Mouse (Mus musculus) lung, postnatal 36 days (tissue): ENCODE measurements around the gene Gal3st2c.
A peak's percentile ranks its signal among the peaks of the same experiment; 100 is the strongest.
"Not testable (repeated sequence)": the region's sequence is repeated elsewhere in the genome, so short reads cannot be mapped to it uniquely, and the experiment has no call there.

Experiments
- DNase-seq: peaks from one replicate; pipeline ENCODE4 v3.0.0; 2022; ENCODE audit warnings: mixed read lengths

The Gal3st2c gene

DNA sequence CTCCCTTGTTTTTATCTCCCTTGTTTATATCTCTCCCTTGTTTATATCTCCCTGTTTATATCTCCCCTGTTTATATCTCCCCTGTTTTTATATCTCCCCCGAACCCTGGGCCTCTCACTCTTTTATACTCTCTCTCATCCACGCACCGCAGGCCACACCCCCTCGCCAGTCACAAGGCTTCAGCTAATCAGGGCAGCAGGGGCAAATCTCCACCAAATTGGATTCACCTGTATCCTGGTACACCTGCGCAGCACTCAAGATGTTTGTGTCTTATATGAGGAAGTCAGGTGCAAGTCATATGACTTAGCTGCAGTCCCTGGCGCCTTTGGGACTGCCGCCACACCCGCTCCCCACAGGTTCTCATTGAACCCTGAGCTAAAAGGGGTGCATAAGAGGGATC, at the start of gene Gal3st2c:
TSS of gene Gal3st2c (plus strand) at position 301 of the 400 bp plus-strand sequence.
- DNase-seq, result not testable (repeated sequence)

DNA sequence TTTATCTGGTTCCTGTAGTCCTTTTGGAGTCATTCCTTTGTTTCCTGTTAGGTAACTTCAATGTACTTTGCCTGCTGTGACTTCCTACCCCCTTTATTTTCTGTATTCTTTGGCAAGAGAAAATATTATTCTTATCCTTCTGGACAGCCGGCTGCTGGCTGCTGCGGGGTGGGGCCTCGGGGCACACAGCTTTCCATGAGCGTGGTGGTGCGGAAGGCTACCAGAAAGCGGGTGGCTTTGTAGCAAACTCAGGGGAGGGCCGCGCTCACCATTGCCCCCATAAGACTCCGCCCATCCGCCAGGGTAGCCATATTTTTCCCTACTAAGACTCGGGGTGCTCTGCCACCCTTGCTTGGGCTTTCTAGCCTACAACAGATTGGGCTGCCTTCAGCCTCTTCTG, 41.2 kb upstream of the Gal3st2c start:
- DNase-seq, result not testable (repeated sequence)

DNA sequence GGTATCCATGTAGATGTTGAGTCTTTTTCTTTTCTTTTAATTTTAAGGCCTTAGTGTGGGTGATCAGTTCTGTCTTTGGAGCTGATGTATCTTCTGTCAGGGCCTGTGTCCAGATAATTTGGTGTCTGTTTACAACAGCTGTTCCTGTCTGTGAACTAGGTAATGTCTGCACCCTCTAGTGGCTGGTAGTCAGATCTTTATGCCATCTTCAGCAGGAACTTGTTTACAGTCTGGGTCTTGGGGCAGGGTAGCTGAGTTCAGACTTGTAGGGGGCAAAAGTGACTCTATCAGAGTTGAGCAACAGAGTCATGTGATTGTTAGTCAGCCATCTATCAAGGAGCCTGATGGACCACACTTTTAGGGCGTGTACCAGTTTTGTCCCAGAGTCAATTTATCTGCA, 23.8 kb upstream of the Gal3st2c start:
- DNase-seq, result not testable (repeated sequence)

DNA sequence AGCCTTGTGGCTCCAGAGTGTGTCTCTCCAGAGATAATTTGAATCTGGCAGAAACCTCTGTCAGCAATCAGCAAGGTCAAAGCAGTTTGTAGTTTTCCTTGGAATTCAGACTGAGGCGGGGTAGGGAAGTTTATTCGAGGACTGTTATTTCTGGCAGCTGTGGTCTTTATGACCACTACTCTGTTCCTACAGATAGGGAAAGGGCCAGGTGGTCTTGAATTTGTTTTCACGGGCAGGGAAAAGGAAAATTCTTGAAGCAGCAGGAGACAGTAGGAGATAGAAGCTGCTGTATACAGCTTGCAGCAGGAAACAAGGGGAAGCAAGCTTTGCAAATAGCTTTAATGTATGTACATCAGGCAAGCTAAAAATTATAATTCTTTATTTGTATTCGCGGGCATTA, 19.9 kb upstream of the Gal3st2c start:
- DNase-seq, result not testable (repeated sequence)

DNA sequence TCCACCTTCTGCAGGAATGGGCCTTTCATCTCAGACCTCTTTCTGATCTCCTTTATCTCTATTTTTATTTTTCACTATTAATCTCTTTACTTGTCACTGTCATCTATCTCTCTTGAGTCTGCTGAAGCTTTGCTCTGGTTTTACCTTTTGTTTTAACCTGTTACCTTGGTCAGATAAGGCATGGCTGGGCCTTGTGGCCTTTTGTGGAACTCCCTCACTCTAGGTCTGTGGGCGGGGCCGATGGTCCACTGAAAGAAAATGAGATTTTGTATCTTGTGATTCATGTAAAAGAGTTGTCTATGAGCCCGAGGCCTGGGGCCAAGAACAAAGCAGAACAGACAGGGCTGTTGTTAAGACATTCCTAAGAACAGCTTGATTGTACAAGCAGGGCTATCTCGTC, 19.5 kb upstream of the Gal3st2c start:
- DNase-seq, result not testable (repeated sequence)

DNA sequence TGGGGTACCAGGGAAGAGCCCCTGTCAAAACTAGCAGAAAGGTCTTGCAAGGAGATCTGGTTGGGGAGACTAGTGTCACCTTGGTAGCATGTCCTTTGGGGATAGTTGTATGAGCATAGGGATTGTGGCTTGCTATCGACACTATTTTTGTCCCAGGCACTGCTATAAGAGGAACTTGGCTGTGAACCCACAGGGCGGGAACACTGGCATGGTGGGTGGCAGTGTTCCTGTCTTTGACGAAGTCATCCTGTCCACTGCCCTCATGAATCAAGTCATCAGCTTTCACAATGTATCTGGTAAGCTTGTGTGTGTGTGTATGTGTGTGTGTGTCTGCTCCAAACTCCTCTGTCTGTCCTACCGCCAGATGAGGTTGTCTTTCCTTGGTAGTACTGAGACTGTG, 14.5 kb upstream of the Gal3st2c start:
- DNase-seq, result not testable (repeated sequence)

DNA sequence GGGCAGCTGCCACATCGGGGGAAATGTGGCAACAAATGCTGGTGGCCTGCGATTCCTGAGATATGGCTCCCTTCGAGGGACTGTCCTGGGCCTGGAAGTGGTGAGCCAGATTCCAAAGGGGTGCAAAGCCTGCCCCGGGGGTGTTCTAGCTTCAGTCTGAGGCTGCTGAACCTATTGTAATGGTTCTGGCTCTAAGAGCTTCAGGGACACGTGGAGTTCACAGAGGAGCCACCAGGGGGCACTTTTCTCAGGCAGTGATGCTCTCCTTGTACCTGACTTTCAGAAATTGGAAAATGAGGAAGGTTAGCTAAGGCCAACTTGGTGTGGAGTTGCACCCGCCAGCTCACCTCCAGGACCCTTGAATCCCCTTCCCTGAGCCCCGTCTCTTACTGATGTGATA, 12.0 kb upstream of the Gal3st2c start:
- DNase-seq, result not testable (repeated sequence)

DNA sequence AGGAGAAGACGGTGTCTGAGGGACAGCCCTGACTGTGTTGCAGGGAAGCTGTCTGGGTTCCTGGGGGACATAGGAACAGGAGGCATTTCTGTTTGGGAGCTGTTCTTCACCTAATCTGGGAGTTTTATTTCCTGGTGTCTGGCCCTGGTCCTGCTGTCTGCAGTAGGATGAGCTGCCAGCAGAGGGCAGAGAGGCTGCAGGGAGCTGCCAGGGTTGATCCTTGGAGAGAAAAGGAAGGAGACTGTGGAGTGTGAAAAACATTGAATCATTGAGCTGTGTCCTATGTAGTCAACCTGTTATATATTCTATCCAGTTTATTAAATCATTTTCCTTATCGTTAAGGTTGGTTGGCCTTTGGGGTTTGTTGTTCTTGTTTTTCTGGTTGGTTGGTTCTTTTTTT, 9.4 kb upstream of the Gal3st2c start:
- DNase-seq, result not testable (repeated sequence)

DNA sequence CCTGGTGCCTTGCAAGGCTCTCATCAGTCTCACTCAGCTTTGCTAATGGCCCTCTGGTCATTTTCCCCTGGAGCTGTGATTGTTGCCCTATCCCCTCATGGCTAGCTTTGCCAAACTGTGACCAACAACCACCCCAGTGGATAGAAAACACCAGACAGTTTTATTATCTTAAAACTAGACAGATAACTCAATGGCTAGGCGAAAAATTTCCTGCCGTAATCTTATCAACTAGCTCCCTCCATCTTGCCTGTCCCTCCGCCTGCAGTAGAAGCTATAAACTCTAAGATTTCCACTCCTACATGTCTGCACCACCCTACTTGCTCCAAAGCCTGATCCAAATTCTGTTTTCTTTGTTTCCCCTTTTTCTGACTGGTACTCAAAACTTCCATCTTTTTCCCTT, 4.1 kb upstream of the Gal3st2c start:
- DNase-seq, result no peak

DNA sequence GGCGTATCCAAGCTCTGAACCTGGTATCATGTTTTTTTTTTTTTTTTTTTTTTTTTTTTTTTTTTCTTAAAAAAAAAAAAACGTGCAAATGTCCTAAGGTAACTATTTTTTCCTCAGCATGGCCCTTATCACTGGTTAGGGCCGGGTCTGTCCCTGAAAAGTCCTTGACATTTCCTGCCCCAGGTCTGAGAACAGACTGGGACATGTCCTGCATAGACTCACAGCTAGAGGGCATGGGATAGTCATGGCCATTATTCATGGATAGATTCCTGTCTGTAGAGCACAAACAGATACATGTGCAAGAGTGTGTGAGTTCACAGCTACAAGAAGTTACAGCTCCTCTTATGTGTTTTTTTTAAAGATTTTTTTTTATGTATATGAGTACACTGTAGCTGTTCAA, 1.5 kb upstream of the Gal3st2c start:
- DNase-seq, result no peak

DNA sequence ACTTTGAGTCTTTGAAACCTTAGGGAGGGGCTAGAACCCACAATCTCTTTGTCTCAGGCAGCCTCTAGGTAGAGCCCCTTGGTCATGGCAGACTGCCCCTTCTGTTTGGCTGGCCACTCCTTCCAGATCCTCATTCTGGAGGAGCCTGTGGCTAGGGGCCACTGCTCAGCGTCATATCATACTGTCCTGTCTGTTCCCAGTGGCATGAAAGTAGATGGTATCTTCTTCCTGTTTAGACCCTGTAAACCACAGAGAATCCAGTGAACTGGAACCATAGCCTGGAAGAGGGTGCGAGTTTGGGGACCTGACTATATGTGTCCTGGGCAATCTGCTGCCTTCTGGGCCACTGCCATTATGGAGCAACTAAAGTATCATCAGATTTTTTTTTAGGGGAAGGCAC, 759 bp downstream of the Gal3st2c start:
- DNase-seq, result not testable (repeated sequence)

DNA sequence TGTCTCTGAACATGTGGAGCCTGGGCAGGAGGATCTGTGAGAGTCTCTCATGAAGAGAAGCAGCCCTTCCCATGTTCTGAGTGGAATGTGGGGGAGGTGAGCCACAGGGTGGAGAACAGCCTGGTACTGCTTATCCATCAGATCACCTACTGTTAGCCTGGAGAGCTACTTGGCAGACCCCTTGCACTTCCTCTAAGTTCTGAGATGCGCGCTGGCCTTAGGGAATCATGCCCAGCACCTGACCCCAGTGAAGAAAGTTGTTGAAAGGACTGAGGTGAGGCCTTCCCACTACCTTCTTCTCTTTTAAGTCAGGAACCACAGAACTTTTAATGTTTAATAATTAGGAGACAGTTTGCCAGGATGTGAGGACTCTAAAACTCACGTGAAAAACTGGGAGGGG, 1.2 kb downstream of the Gal3st2c start:
- DNase-seq, result not testable (repeated sequence)

DNA sequence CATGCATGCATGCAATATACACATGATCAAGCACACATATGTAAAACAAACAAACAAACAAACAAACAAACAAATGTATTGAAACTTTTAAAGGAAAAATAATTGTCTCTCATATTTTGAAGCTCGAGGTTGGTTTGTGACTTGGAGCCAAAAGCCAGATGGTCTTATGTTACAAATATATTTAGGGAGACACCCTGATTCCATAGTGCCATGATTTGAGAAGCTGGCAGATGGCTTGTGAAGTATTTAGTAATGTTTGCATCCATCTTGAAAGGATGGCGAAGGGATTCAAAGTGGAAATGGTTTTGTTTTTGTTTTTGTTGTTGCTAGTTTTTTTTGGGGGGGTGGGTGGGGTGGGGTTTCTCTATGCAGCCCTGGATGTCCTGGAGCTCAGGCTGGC, 10.7 kb downstream of the Gal3st2c start:
- no peak for DNase-seq

DNA sequence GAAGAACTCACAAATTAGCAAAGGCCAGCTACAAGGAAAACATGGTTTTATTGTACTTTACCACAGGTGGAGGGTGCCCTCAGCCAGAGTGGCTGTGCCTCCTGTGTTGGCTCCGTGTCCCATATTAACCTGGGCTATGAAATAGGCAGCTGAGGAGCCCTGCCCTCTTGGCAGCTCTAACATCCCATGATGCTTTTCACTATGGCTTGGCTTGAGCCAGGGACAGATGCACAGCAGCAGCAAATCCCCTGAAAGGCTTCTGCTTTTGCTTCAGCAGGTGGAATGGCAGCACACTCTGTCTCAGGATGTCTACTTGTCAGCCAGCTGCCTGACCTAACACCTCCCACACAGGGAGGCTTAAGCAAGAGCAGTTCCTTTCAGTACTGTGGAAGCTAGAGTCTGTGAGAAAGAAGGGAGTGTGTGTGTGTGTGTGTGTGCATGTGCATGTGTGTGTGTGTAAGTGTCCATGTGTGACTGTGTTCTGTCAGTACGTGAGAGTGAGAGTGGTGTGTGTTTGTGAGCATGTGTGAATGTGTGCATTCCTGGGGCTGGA, 15.7 kb downstream of the Gal3st2c start:
- not testable (repeated sequence) for DNase-seq

DNA sequence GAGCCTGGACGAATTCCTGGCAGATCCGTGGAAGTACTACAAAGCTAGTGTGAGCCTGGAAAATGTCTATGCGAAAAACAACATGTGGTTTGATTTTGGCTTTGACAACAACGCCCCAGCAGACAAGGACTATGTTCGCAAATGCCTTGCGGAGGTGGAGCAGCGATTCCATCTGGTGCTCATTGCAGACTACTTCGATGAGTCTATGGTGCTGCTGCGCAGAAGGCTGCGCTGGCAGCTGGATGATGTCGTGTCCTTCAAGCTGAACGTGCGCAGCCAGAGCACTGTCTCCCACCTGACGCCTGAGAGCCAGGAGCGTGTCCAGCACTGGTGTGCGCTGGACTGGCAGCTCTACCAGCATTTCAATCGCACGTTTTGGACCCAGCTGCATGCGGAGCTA, 18.5 kb downstream of the Gal3st2c start:
- DNase-seq, result not testable (repeated sequence)

DNA sequence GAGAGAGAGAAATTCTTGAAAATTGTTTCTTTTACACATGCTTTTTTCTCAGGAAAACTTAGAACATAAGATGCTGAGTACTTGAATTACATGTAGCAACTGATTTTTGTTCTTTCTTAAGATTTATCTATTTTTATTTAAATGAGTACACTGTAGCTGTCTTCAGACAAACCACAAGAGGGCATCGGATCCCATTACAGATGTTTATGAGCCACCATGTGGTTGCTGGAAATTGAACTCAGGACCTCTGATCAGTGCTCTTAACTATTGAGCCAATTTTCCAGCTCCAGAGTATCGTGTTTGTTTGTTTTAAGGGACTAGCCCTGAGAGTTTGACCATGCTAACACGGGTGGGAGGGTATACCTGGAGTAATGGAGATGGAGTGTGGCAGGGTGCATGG, 21.3 kb downstream of the Gal3st2c start:
- DNase-seq, result no peak

DNA sequence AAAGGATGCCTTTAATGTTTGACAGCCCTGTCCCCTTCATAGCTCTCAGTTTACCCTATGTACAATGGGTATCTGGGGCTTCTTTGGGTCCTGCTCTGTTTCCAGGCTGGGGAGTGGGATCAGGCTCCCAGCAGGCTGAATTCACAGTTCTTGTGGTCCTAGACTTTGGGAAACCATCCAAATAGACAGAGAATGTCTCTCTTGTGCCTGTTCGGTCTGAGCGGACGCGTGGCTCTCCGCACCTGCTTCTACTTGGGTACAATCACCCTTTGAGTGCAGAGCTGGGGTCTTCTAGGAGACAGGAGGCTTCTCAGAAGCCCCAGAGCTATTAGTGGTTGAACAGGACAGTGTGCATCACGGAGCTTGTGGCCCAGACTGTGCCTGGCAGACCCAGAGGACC, 29.8 kb downstream of the Gal3st2c start, which contains the start of gene Neu4:
TSS of gene Neu4 (plus strand) at position 301 of the 400 bp plus-strand sequence.
- no peak for DNase-seq

DNA sequence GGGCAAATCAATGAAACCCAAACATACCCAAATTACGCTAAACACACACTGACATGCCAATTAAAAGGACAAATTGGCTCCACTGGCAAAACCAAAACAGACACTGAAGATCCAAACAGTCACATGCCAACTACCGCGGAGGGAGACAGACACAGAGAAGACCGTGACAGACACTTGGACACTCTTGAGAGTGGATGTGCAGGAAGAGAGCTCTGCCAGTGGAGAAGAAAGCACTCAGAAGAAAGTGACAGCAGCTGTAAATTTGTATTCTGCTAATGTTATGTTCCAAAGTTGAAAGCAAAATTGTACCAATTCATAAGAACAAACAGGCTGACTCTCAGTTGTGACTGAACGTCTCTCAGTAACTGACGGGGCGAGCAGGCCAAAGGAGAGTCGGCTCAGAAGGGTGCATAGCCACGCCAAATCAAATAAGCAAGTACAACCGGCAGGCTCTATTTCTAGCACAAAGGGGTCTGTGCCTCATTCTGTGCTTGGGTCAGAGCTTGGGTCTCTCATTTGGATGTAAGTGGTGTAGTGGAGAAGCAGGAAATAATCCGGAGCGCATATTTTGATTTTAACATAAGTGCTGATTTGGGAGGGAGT, 37.3 kb downstream of the Gal3st2c start:
- DNase-seq, result no peak

DNA sequence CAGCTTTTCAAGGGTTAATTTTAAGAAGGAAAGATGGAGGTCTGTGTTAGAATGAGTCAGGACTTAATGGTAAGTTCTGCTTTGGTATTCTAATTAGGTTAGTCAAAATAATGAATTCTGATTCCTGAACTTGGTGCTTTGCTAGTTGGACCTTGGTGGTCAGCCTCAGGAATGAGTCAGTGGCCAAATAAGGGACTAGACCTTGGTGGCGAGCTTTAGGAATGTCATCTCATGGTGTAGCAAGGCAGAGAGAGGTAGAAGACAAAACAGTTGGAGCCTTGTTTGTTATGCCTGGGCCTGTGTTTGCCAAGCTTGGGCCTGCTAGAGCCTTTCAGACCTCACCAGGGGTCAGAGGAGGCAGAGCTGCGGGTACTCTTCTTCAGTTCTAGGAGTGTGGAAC, 38.4 kb downstream of the Gal3st2c start:
- DNase-seq, result no peak

DNA sequence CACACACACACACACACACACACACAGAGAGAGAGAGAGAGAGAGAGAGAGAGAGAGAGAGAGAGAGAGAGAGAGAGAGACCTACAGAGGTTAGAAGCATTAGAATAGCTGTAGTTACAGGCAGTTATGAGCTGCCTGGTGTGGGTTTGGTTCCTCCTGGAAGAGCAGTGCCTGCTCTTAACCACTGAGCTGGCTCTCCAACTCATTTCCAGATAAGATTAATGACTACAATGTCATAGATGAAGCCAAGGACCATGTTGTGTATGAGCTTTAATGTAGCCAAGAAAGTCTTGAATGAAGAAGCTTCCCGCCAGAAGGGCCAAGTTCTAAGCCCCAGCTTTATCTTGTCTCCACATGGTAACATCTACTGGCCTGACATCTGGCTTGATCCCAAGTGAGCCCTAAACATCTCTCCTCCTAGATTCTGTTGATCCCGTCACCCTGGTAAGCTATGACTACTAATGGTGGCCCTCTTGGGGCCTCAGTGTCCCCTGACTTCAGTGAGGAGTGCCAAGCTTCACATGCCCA, 42.8 kb downstream of the Gal3st2c start:
- DNase-seq, result no peak

DNA sequence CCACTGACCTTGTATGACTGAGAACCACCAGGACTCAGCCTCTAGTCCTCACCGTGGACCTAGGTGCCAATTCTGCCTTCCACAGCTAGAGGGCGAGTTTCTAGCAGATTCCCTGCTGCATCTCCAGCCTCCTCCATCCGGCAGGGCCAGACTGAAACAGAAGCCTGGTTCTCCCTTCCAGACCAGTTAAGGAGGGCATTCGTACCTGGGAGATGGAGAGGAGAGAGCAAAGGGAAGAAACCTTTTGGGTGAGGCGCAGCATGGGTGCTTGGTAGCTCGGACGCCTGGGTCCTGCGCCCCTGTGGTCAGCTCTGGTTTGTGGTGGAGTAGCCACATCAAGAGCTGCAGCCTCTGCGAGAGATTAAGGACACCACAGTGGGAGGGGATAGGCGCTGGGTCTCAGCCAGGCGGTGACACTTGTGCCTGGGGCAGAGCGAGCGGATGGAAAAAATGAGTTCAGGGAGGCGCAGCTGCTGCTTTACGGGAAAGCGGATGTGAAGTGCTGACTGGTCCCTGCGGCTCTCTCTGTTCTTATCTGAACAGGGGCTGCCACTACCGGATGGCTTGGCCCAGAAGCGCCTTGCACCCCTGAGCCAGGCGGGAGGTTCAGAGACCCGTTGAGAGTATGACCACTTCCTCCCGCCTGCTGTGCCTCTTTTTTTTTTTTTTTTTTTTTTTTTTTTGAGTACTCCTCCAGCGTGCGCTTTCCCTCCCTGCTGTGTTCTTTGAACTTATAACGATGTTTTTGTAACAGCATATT, 44.9 kb downstream of the Gal3st2c start:
- DNase-seq, result peak; percentile 86

DNA sequence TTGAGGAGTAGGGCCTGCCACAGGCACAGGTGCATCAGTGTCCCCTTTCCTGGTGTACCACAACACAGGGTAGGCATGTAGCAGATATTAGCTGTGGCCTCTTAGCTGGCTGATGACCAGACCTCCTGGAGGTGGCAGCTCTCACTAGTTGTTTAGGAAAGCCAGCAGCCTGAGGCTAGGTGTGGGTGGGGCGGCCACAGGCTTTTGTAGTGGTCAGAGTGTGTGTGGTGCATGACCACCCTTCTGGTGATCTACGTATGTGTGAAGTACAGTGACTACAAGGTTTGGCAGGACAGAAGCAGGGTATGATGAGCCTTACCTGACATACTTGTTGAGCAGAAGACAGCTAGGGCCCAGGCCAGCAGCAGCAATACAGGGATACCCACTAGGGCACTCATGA, 50.1 kb downstream of the Gal3st2c start:
- DNase-seq, result no peak

DNA sequence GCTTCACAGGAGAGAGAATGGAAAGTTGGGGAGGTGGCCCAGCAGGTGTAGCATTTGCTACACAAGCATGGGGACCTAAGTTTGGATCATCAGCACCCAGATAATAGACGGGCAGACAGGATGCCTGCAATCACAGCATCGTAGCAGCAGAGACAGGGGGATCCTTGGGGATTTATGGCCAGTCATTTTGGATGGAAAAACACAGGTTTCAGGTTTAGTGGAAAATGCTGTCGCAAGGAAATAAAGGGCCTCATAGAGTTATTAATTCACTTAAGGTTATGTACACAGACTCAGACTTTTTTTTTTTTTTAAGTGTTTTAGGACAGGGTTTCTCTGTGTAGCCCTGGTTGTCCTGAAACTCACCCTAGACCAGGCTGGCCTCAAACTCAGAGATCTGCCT, 55.2 kb downstream of the Gal3st2c start:
- DNase-seq, result no peak

DNA sequence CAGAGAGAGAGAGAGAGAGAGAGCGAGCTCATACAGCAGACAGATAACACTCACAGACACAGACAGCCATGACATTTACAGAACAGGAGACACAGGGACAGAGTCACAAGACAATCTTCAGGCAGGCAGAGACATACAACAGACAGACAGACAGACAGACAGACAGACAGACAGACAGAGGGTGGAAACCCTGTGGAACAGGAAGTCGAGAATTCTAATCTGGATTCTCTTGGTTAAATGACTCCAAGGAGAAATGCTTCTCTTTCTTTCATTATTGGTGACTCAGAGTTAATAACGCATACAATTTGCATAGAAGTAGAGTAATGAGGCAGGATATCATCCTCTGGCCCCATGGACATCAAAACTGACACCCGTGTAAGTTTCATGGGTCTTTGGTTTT, 56.2 kb downstream of the Gal3st2c start:
- DNase-seq, result no peak
